ENCODE assay signal across 23 mouse cellular contexts in genomic region chr16:52386781-52387300, GRCm38 (mm10).
DNase-seq lines count a peak whose midpoint lies in the region; ATAC-seq and TF ChIP-seq lines count a peak whose summit lies in the region.
"Had no signal": no experiment of that assay in that cellular context is flagged by ENCODE, and none has a peak within 500 bp of the region (broad histone marks: within the 10 kb centered on the region; RNA-seq: fewer than 3 reads in every experiment).

No protein-coding gene starts in this region.

- H3K4me2 ChIP-seq in embryonic facial prominence, embryonic 14.5 days (ENCODE audit: low read depth, low read length) = no peak overlapping the region
- H3K4me2 ChIP-seq in forebrain, embryonic 14.5 days (ENCODE audit: low read length) = no peak overlapping the region
- H3K4me2 ChIP-seq: embryonic facial prominence, embryonic 15.5 days; heart, embryonic 11.5 days; hindbrain, embryonic 12.5 days; hindbrain, embryonic 15.5 days had no signal

- TF ChIP-seq CTCF in layer of hippocampus, adult 2 months (conservative IDR thresholded peaks at IDR 0.05) = no peak
- no peak for TF ChIP-seq CTCF in brain, embryonic 14.5 days (IDR thresholded peaks at IDR 0.05; ENCODE audit: borderline replicate concordance, extremely low read depth, insufficient read depth, insufficient read length)

- no peaks in the 10 kb centered on the region for H3K36me3 ChIP-seq in embryonic facial prominence, embryonic 14.5 days (ENCODE audit: control insufficient read depth, insufficient read depth, low read length)
- no peaks in the 10 kb centered on the region for H3K36me3 ChIP-seq in embryonic facial prominence, embryonic 10.5 days (replicated peaks)
- H3K36me3 ChIP-seq in forebrain, embryonic 14.5 days (ENCODE audit: control insufficient read depth, insufficient read depth, low read length) = no peaks in the 10 kb centered on the region
- H3K36me3 ChIP-seq: embryonic facial prominence, embryonic 15.5 days; hindbrain, embryonic 12.5 days; hindbrain, embryonic 15.5 days had no signal

- no peak overlapping the region for H3K9ac ChIP-seq in embryonic facial prominence, embryonic 14.5 days (ENCODE audit: low read depth, low read length)
- no peak overlapping the region for H3K9ac ChIP-seq in forebrain, embryonic 14.5 days (ENCODE audit: low read length)
- H3K9ac ChIP-seq: embryonic facial prominence, embryonic 15.5 days; hindbrain, embryonic 12.5 days; hindbrain, embryonic 15.5 days had no signal

- H3K27me3 ChIP-seq in embryonic facial prominence, embryonic 14.5 days (replicated peaks; ENCODE audit: control insufficient read depth, insufficient read depth, low read length) = no peaks in the 10 kb centered on the region
- no peaks in the 10 kb centered on the region for H3K27me3 ChIP-seq in embryonic facial prominence, embryonic 10.5 days (replicated peaks; ENCODE audit: low read depth, poor library complexity, severe bottlenecking)
- no peaks in the 10 kb centered on the region for H3K27me3 ChIP-seq in forebrain, embryonic 14.5 days (replicated peaks; ENCODE audit: control insufficient read depth, insufficient read depth, low read length)
- H3K27me3 ChIP-seq: embryonic facial prominence, embryonic 15.5 days; hindbrain, embryonic 12.5 days; hindbrain, embryonic 15.5 days had no signal

- TF ChIP-seq POLR2A in brain, embryonic 14.5 days (IDR thresholded peaks at IDR 0.05; ENCODE audit: borderline replicate concordance, extremely low read depth, insufficient read depth, insufficient read length, poor library complexity, severe bottlenecking) = no peak

- DNase-seq in embryonic facial prominence, embryonic 14.5 days (ENCODE audit: low spot score) = no peak
- no peak for DNase-seq in embryonic facial prominence, embryonic 10.5 days (ENCODE audit: low spot score)
- DNase-seq in layer of hippocampus, adult 2 months (ENCODE audit: low spot score in 2 of 2) = no peak
- DNase-seq in layer of hippocampus, adult 9-11 months = no peak
- DNase-seq in brain, embryonic 14.5 days (ENCODE audit: low read depth) = peak; percentile 88
- peak; percentile 81 for DNase-seq in forebrain, embryonic 14.5 days (ENCODE audit: low spot score)
- DNase-seq in right cerebral cortex, postnatal 4 days = no peak
- DNase-seq: adrenal gland, postnatal 10 days; adrenal gland, postnatal 36 days; cerebellum, adult 11 months; cerebellum, adult 2 months; cerebellum, adult 9-11 months; cerebellum, postnatal 25 days; embryo, embryonic 11 days; gastrocnemius, adult 2 months; gastrocnemius, postnatal 14 days; heart, adult 11 months had no signal

- H3K27ac ChIP-seq in embryonic facial prominence, embryonic 14.5 days (replicated peaks; ENCODE audit: low read depth, low read length) = no peak overlapping the region
- H3K27ac ChIP-seq in embryonic facial prominence, embryonic 10.5 days (replicated peaks) = no peak overlapping the region
- peak overlapping the region; percentile 28; the same call in 1 of the 2 replicates for H3K27ac ChIP-seq in layer of hippocampus, adult 2 months
- no peak overlapping the region for H3K27ac ChIP-seq in forebrain, embryonic 14.5 days (ENCODE audit: low read depth, low read length)
- H3K27ac ChIP-seq: embryonic facial prominence, embryonic 15.5 days; gastrocnemius, adult 2 months; hindbrain, embryonic 12.5 days; hindbrain, embryonic 15.5 days had no signal

- ATAC-seq in embryonic facial prominence, embryonic 14.5 days (ENCODE audit: low read depth) = peak; percentile 75; the same call in 1 of the 2 replicates
- ATAC-seq in forebrain, embryonic 14.5 days = peak; percentile 90
- ATAC-seq in activated CD4-positive, CD25-positive, alpha-beta regulatory T cell, adult 4 months = no peak
- ATAC-seq: intestine, postnatal 0 days had no signal

- H3K9me3 ChIP-seq in embryonic facial prominence, embryonic 14.5 days (ENCODE audit: control insufficient read depth, low read length) = no peaks in the 10 kb centered on the region
- H3K9me3 ChIP-seq in embryonic facial prominence, embryonic 10.5 days = no peaks in the 10 kb centered on the region
- H3K9me3 ChIP-seq in forebrain, embryonic 14.5 days (replicated peaks; ENCODE audit: control insufficient read depth, low read length) = no peaks in the 10 kb centered on the region
- H3K9me3 ChIP-seq: embryonic facial prominence, embryonic 15.5 days; hindbrain, embryonic 12.5 days; hindbrain, embryonic 15.5 days had no signal

- peaks cover 9% of the 10 kb centered on the region for H3K4me1 ChIP-seq in embryonic facial prominence, embryonic 14.5 days (ENCODE audit: control insufficient read depth, insufficient read depth, low read length)
- H3K4me1 ChIP-seq in embryonic facial prominence, embryonic 10.5 days = peaks cover 10% of the 10 kb centered on the region
- peaks cover 10% of the 10 kb centered on the region for H3K4me1 ChIP-seq in forebrain, embryonic 14.5 days (ENCODE audit: control insufficient read depth, insufficient read depth, low read length)
- H3K4me1 ChIP-seq: embryonic facial prominence, embryonic 15.5 days had no signal

- 65% methylated on average over 5 of the region's 5 CpGs for WGBS in embryonic facial prominence, embryonic 14.5 days
- WGBS in embryonic facial prominence, embryonic 10.5 days = 67% methylated on average over 5 of the region's 5 CpGs
- 10% methylated on average over 5 of the region's 5 CpGs for WGBS in forebrain, embryonic 14.5 days

- H3K4me3 ChIP-seq in embryonic facial prominence, embryonic 14.5 days (ENCODE audit: low read depth, low read length) = no peak overlapping the region
- H3K4me3 ChIP-seq in embryonic facial prominence, embryonic 10.5 days = no peak overlapping the region
- no peak overlapping the region for H3K4me3 ChIP-seq in layer of hippocampus, adult 2 months
- H3K4me3 ChIP-seq in forebrain, embryonic 14.5 days (ENCODE audit: low read depth, low read length) = no peak overlapping the region
- H3K4me3 ChIP-seq: embryonic facial prominence, embryonic 15.5 days; gastrocnemius, adult 2 months; hindbrain, embryonic 12.5 days; hindbrain, embryonic 15.5 days had no signal

Comparison
In these comparisons a context has a peak if more than half of its experiments do, and no peak if none do; other contexts are left out.
1. DNase-seq: peak in brain, embryonic 14.5 days (single experiment) and forebrain, embryonic 14.5 days (single experiment); none in embryonic facial prominence, embryonic 14.5 days (single experiment), embryonic facial prominence, embryonic 10.5 days (single experiment), layer of hippocampus, adult 2 months (0 of 2), layer of hippocampus, adult 9-11 months (single experiment) and right cerebral cortex, postnatal 4 days (single experiment).